Mouse (Mus musculus) olfactory bulb, adult 2 months (tissue): Measurements from ENCODE around the gene Fbxw8. TPM values are rescaled to one million over a fixed set of nuclear protein-coding genes. Genes with fewer than 3 reads are reported as not detected.

Experiments used
- H3K27ac ChIP-seq: fragments of 200-500 bp; 2 replicates; pipeline ENCODE4 v1.5.1; 2012; ENCODE audit warnings: low read depth, low read length; ENCODE audit not compliant: insufficient read depth
- H3K4me1 ChIP-seq: fragments of 200-500 bp; 2 replicates; pipeline ENCODE4 v1.6.1; 2012; ENCODE audit warnings: low read length; ENCODE audit not compliant: control insufficient read depth, insufficient read depth
- H3K4me3 ChIP-seq: fragments of 200-500 bp; 2 replicates; pipeline ENCODE4 v1.5.1; 2012; ENCODE audit warnings: mild to moderate bottlenecking, low read depth, low read length, moderate library complexity; ENCODE audit not compliant: insufficient read depth
- CTCF ChIP-seq: fragments of 200-500 bp; IDR thresholded peaks from 2 replicates; pipeline ENCODE4 v1.5.1; 2012; ENCODE audit warnings: low read depth, mild to moderate bottlenecking, low read length, moderate library complexity; ENCODE audit not compliant: insufficient read depth
- POLR2A ChIP-seq: fragments of 200-500 bp; IDR thresholded peaks from 2 replicates; pipeline ENCODE4 v1.6.1; 2012; ENCODE audit warnings: mild to moderate bottlenecking, low read depth, low read length, moderate library complexity; ENCODE audit not compliant: insufficient read depth
- WGBS: fragments of 180-500 bp; shearing (Covaris S2); methylation state at CpG from one replicate; pipeline ENCODE4 v1.1.7; 2018; 5-methylcytosine and 5-hydroxymethylcytosine counted together
- polyA plus RNA-seq: library from polyadenylated mRNA; stranded (reverse); fragments of >200 nt; gene quantifications from 2 replicates; pipeline ENCODE4 v1.2.4, GENCODE M21; 2012; ENCODE audit warnings: low replicate concordance; ENCODE audit not compliant: missing spikeins, insufficient read depth, insufficient read length

Fbxw8 gene
- polyA plus RNA-seq, 1 experiment: not detected

GRCm38 (mm10) chr5:118143211-118144026 lies 11.8 kb downstream of the Fbxw8 start:
- H3K4me1 ChIP-seq: peaks cover 21% of the 10 kb centered on the region
- H3K27ac ChIP-seq: no peak overlapping the region
- H3K4me3 ChIP-seq: no peak overlapping the region
- WGBS: 69% methylated on average over 12 of the region's 12 CpGs
- no peak for TF ChIP-seq POLR2A
- no peak for TF ChIP-seq CTCF

GRCm38 (mm10) chr5:118142471-118142870 lies 12.8 kb downstream of the Fbxw8 start:
- 87% methylated on average over 8 of the region's 8 CpGs for WGBS
- Histone ChIP-seq H3K27ac (no peak overlapping the region), H3K4me3 (no peak overlapping the region), H3K4me1 (peaks cover 21% of the 10 kb centered on the region)
- TF ChIP-seq CTCF: no peak
- TF ChIP-seq POLR2A: no peak

- TF ChIP-seq POLR2A (no peak), CTCF (no peak)
- Histone ChIP-seq H3K4me3 (no peak overlapping the region), H3K27ac (no peak overlapping the region), H3K4me1 (peaks cover 4% of the 10 kb centered on the region; the same call in 1 of the 2 replicates)
- WGBS: 77% methylated on average over 8 of the region's 8 CpGs
Observed at GRCm38 (mm10) chr5:118139630-118140029, 15.6 kb downstream of the Fbxw8 start.

- Histone ChIP-seq H3K4me1 (no peaks in the 10 kb centered on the region; the same call in 1 of the 2 replicates), H3K27ac (no peak overlapping the region), H3K4me3 (no peak overlapping the region)
- 98% methylated on average over 5 of the region's 5 CpGs for WGBS
- no peak for TF ChIP-seq CTCF
- TF ChIP-seq POLR2A: no peak
Observed at GRCm38 (mm10) chr5:118136391-118136790, 18.9 kb downstream of the Fbxw8 start.

- no peak overlapping the region for H3K27ac ChIP-seq
- TF ChIP-seq CTCF: no peak
- TF ChIP-seq POLR2A: no peak
- 85% methylated on average over 9 of the region's 9 CpGs for WGBS
- no peak overlapping the region for H3K4me3 ChIP-seq
- H3K4me1 ChIP-seq: peaks cover 29% of the 10 kb centered on the region
Observed at GRCm38 (mm10) chr5:118128651-118129050, 26.6 kb downstream of the Fbxw8 start.

- Histone ChIP-seq H3K4me1 (peaks cover 32% of the 10 kb centered on the region), H3K27ac (no peak overlapping the region), H3K4me3 (no peak overlapping the region)
- TF ChIP-seq CTCF: no peak
- TF ChIP-seq POLR2A: no peak
- 74% methylated on average over 6 of the region's 6 CpGs for WGBS
Observed at GRCm38 (mm10) chr5:118128208-118128607, 27.1 kb downstream of the Fbxw8 start.

- Histone ChIP-seq H3K4me1 (peaks cover 36% of the 10 kb centered on the region), H3K4me3 (no peak overlapping the region), H3K27ac (no peak overlapping the region)
- 88% methylated on average over 4 of the region's 4 CpGs for WGBS
- no peak for TF ChIP-seq CTCF
- TF ChIP-seq POLR2A: no peak
Observed at GRCm38 (mm10) chr5:118126671-118127070, 28.6 kb downstream of the Fbxw8 start.

GRCm38 (mm10) chr5:118123096-118123495 lies 32.2 kb downstream of the Fbxw8 start:
- no peak overlapping the region for H3K4me3 ChIP-seq
- H3K4me1 ChIP-seq: peaks cover 39% of the 10 kb centered on the region
- 58% methylated on average over 10 of the region's 10 CpGs for WGBS
- TF ChIP-seq POLR2A (no peak), CTCF (no peak)
- H3K27ac ChIP-seq: no peak overlapping the region

GRCm38 (mm10) chr5:118121928-118122327 lies 33.3 kb downstream of the Fbxw8 start:
- no peak overlapping the region for H3K27ac ChIP-seq
- no peak for TF ChIP-seq POLR2A
- no peak for TF ChIP-seq CTCF
- WGBS: 83% methylated on average over 4 of the region's 4 CpGs
- no peak overlapping the region for H3K4me3 ChIP-seq
- peaks cover 48% of the 10 kb centered on the region for H3K4me1 ChIP-seq
